Mouse (Mus musculus): ENCODE results near the gene Retn. TPM values are rescaled to one million over a fixed set of nuclear protein-coding genes. Genes with fewer than 3 reads are reported as not detected.

Gene Retn
- total RNA-seq (2023): 1 to 10 TPM in 1 of 2 experiments, under 1 TPM in 1; 0.71 to 1.1 TPM

GRCm38 (mm10) chr8:3655526-3655925 is at the start of gene Retn:
TSS of gene Retn (plus strand) at chr8:3655770.

GRCm38 (mm10) chr8:3621199-3621970 is 34.2 kb upstream of the Retn start, which contains the start of the genes Xab2 and Pet100:
TSS of gene Xab2 (minus strand) at chr8:3621316.
TSS of gene Pet100 (plus strand) at chr8:3621548.

GRCm38 (mm10) chr8:3625445-3625844 is 30.1 kb upstream of the Retn start, which contains the start of gene Pcp2:
TSS of gene Pcp2 (minus strand) at chr8:3625545.

GRCm38 (mm10) chr8:3630647-3631477 is 24.7 kb upstream of the Retn start, which contains the start of gene Stxbp2:
TSS of gene Stxbp2 (plus strand) at chr8:3630955.

GRCm38 (mm10) chr8:3665507-3665906 is 9.9 kb downstream of the Retn start, which contains the start of gene Mcemp1:
TSS of gene Mcemp1 (plus strand) at chr8:3665754.

GRCm38 (mm10) chr8:3671980-3672491 is 16.5 kb downstream of the Retn start, which contains the start of gene Fcor:
TSS of gene Fcor (minus strand) at chr8:3672362.

DNA sequence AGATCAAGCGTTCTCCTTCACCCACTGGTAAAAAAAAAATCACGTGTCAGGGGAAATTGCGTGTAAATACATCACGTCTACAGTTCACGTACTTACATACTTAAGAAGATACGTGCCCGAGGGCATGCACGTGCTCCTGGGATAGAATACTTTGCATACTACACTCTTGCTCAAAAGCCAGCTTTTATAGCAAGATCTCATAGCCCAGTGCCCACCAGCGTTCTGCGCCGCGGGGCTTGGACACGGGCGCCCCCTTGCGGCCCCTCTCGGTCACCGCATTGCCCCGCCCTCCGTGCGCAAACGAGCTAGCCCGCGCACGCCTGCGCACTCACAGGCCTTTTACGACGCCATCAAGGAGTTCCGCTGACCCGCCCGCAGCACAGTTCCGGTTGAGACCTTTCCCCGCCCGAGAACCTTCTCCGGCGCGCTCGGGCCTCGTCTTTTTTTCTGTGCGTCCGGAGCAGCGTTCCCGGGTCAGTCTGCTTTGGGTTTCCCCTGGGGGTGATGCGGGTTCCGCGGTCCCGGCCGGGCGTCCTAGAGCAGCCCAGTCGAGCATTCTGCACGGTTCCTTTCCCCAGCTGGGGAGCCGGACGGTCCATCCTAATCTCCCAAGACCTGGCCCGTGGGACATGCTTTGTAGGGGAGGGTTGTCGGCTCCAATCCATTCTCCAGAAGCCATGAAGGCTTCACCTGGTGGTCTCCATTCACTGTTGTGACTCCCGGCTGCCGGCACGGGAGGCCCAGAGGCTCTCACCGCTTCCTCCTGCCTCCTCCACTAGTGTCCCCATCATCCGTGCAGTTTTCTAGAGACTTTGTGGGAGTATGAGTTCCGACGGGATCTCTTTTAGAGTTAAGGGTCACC is 20.8 kb downstream of the Retn start, which contains the start of gene Trappc5:
Trappc5 (plus strand) TSS at position 169 of the 862 bp plus-strand sequence.

GRCm38 (mm10) chr8:3694121-3694520 is 38.6 kb downstream of the Retn start, which contains the start of gene Fcer2a:
TSS of gene Fcer2a (minus strand) at chr8:3694175.

Other genes with a start within 250 kb of the Retn start
- under 1 TPM; 0.27 to 0.66 TPM for gene Pex11g, start 188.1 kb upstream of the Retn start, total RNA-seq (2023)
- 1 to 10 TPM in 1 of 2 experiments, under 1 TPM in 1; 0.71 to 1.2 TPM for gene Tex45, start 184.9 kb upstream of the Retn start, total RNA-seq (2023)
- gene Zfp358, start 162.6 kb upstream of the Retn start, total RNA-seq (2023): 1 to 10 TPM; 3.3 to 4.2 TPM
- gene Mcoln1, start 155.3 kb upstream of the Retn start, total RNA-seq (2023): 10 to 100 TPM; 27.4 to 35.4 TPM
- gene Pnpla6, start 140.4 kb upstream of the Retn start, total RNA-seq (2023): 10 to 100 TPM; 21.9 to 29.6 TPM
- gene C330021F23Rik, start 87.8 kb upstream of the Retn start, total RNA-seq (2023): not detected
- gene Camsap3, start 68.5 kb upstream of the Retn start, total RNA-seq (2023): not detected
- gene Xab2, start 34.5 kb upstream of the Retn start, total RNA-seq (2023): 10 to 100 TPM; 41.2 to 47.3 TPM
- gene Pet100, start 34.2 kb upstream of the Retn start, total RNA-seq (2023): 100 to 1,000 TPM; 117 to 126 TPM
- gene Pcp2, start 30.2 kb upstream of the Retn start, total RNA-seq (2023): not detected
- 100 to 1,000 TPM; 351 TPM for gene Stxbp2, start 24.8 kb upstream of the Retn start, total RNA-seq (2023)
- gene Mcemp1, start 10.0 kb downstream of the Retn start, total RNA-seq (2023): 100 to 1,000 TPM; 302 to 336 TPM
- 1 to 10 TPM; 4.4 to 4.5 TPM for gene Fcor, start 16.6 kb downstream of the Retn start, total RNA-seq (2023)
- gene Trappc5, start 20.5 kb downstream of the Retn start, total RNA-seq (2023): 10 to 100 TPM; 11.7 to 15.6 TPM
- under 1 TPM; 0.31 to 0.53 TPM for gene Fcer2a, start 38.4 kb downstream of the Retn start, total RNA-seq (2023)
- not detected for gene Clec4g, start 64.9 kb downstream of the Retn start, total RNA-seq (2023)
- 1 to 10 TPM; 5.8 to 9.3 TPM for gene Cd209a, start 93.2 kb downstream of the Retn start, total RNA-seq (2023)
- gene Cd209e, start 198.5 kb downstream of the Retn start, total RNA-seq (2023): not detected
- 1 to 10 TPM in 1 of 2 experiments, under 1 TPM in 1; 0.67 to 2.6 TPM for gene Cd209d, start 222.8 kb downstream of the Retn start, total RNA-seq (2023)

All from neutrophil, adult 59 days (primary cell).